Mouse (Mus musculus) C2C12 (cell line): ENCODE results near the gene Pga5. TPM values are rescaled to one million over a fixed set of nuclear protein-coding genes. Genes with fewer than 3 reads are reported as not detected.

Experiments
- H3K27me3 ChIP-seq: one replicate; pipeline ENCODE4 v1.6.1; 2011; ENCODE audit not compliant: control insufficient read depth, insufficient read depth, insufficient read length
- H3K36me3 ChIP-seq: one replicate; pipeline ENCODE4 v1.6.1; 2011; ENCODE audit not compliant: control insufficient read depth, insufficient read depth
- H3K4me3 ChIP-seq: one replicate; pipeline ENCODE4 v1.5.1; 2011; ENCODE audit warnings: mild to moderate bottlenecking, control low read depth; ENCODE audit not compliant: poor library complexity, insufficient read depth, severe bottlenecking
- H3K79me2 ChIP-seq: one replicate; pipeline ENCODE4 v1.6.1; 2011; ENCODE audit not compliant: control insufficient read depth, insufficient read depth
- H3K79me3 ChIP-seq: one replicate; pipeline ENCODE4 v1.6.1; 2011; ENCODE audit warnings: low read depth, control low read depth
- H3ac ChIP-seq: one replicate; pipeline ENCODE3; 2011; ENCODE audit warnings: low read depth; ENCODE audit not compliant: control insufficient read depth, insufficient read length
- CEBPB ChIP-seq: IDR thresholded peaks from one replicate; pipeline ENCODE4 v1.6.1; 2011; ENCODE audit warnings: low read depth, mild to moderate bottlenecking, control low read depth, moderate library complexity
- CTCF ChIP-seq: IDR thresholded peaks from one replicate; pipeline ENCODE4 v1.5.1; 2011; ENCODE audit not compliant: control insufficient read depth, insufficient read depth, insufficient read length
- FOSL1 ChIP-seq: IDR thresholded peaks from one replicate; pipeline ENCODE4 v1.8.0; 2011; ENCODE audit warnings: mild to moderate bottlenecking, low read length; ENCODE audit not compliant: poor library complexity, insufficient read depth, severe bottlenecking
- MAX ChIP-seq: IDR thresholded peaks from one replicate; pipeline ENCODE4 v1.6.1; 2011; ENCODE audit warnings: mild to moderate bottlenecking, control low read depth
- MYOD1 ChIP-seq: IDR thresholded peaks from one replicate; pipeline ENCODE4 v1.6.1; 2011; ENCODE audit warnings: low read depth; ENCODE audit not compliant: control insufficient read depth, insufficient read length
- MYOG ChIP-seq: IDR thresholded peaks from one replicate; pipeline ENCODE4 v1.6.1; 2011; ENCODE audit not compliant: control insufficient read depth, insufficient read length; ENCODE audit errors: extremely low read depth
- USF1 ChIP-seq: IDR thresholded peaks from one replicate; pipeline ENCODE4 v1.6.1; 2011; ENCODE audit warnings: low read depth, mild to moderate bottlenecking, control low read depth, moderate library complexity
- polyA plus RNA-seq: library from polyadenylated mRNA; unstranded; fragments of >200 nt; fragmentation: generic; extraction: Trizol; gene quantifications from one replicate; pipeline ENCODE4 v1.2.1, GENCODE M21; 2012; ENCODE audit warnings: missing spikeins

Gene Pga5
- polyA plus RNA-seq, 1 experiment: not detected

- Histone ChIP-seq H3K27me3 (peaks cover 16% of the 10 kb centered on the region), H3ac (no peak overlapping the region), H3K4me3 (no peak overlapping the region), H3K79me3 (no peaks in the 10 kb centered on the region), H3K36me3 (no peaks in the 10 kb centered on the region), H3K79me2 (no peaks in the 10 kb centered on the region)
- TF ChIP-seq CEBPB (no peak), FOSL1 (no peak), CTCF (no peak), MYOG (no peak), USF1 (no peak)
These were observed 12.8 kb downstream of the Pga5 start for GRCm38 (mm10) chr19:10665093-10665492.

DNA sequence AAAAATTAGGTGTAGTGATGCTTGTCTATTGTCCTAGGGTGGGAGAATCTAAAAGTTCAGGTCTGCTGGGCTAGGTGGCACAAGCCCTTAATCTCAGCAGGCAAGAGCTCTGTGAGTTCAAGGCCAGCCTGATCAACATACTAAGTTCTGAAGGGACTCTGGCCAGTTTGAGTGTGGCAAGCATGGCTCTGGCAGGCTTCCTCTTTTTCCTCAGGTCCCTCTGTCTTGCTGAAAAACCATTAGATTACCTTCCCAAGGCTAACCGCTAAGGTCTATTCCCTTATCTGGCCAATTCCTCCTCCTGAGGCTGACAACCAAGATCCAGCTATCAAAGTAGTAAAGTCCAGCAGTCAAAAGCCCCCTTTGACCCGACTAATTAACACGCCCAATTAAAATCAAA lies 15.2 kb downstream of the Pga5 start:
- Histone ChIP-seq H3K79me2 (no peaks in the 10 kb centered on the region), H3K36me3 (no peaks in the 10 kb centered on the region), H3K27me3 (no peaks in the 10 kb centered on the region), H3K79me3 (no peaks in the 10 kb centered on the region), H3K4me3 (no peak overlapping the region), H3ac (no peak overlapping the region)
- no peak for TF ChIP-seq MYOD1
- TF ChIP-seq USF1: no peak
- TF ChIP-seq FOSL1: no peak
- TF ChIP-seq CTCF: no peak
- TF ChIP-seq CEBPB: no peak
- TF ChIP-seq MAX: no peak
- TF ChIP-seq MYOG: no peak

DNA sequence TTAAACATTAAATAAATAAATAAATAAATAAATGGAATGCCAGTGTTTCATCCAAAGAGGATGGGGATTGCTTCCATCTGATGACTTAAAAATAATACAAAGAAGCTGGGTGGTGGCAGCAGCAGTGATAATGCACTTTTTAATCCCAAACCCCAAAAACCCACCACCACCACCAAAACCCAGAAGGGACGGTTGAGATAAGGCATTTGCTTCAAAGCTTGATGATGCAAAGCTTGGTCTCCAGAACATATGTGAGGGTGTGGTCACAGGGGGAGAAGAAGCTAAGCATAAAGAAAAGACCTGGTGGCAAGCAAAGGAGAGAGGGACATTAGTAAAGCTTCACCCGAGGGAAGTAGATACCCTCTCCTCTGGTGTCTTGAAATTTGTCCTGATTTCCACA lies 16.0 kb downstream of the Pga5 start:
- H3ac ChIP-seq: no peak overlapping the region
- H3K36me3 ChIP-seq: no peaks in the 10 kb centered on the region
- H3K79me3 ChIP-seq: no peaks in the 10 kb centered on the region
- H3K27me3 ChIP-seq: no peaks in the 10 kb centered on the region
- no peak overlapping the region for H3K4me3 ChIP-seq
- H3K79me2 ChIP-seq: no peaks in the 10 kb centered on the region
- TF ChIP-seq CTCF: no peak
- TF ChIP-seq USF1: no peak
- TF ChIP-seq MYOG: no peak
- TF ChIP-seq CEBPB: no peak

GRCm38 (mm10) chr19:10661373-10661772 lies 16.5 kb downstream of the Pga5 start:
- H3K27me3 ChIP-seq: no peaks in the 10 kb centered on the region
- no peaks in the 10 kb centered on the region for H3K36me3 ChIP-seq
- H3K79me3 ChIP-seq: no peaks in the 10 kb centered on the region
- H3ac ChIP-seq: no peak overlapping the region
- H3K4me3 ChIP-seq: no peak overlapping the region
- H3K79me2 ChIP-seq: no peaks in the 10 kb centered on the region
- TF ChIP-seq MYOD1 (no peak), USF1 (no peak), FOSL1 (no peak), MYOG (no peak), CEBPB (no peak), MAX (no peak), CTCF (no peak)

GRCm38 (mm10) chr19:10658406-10658805 lies 19.5 kb downstream of the Pga5 start:
- Histone ChIP-seq H3K36me3 (no peaks in the 10 kb centered on the region), H3K4me3 (no peak overlapping the region), H3K79me2 (no peaks in the 10 kb centered on the region), H3K79me3 (no peaks in the 10 kb centered on the region), H3K27me3 (no peaks in the 10 kb centered on the region), H3ac (no peak overlapping the region)
- TF ChIP-seq MYOG (no peak), CEBPB (no peak), FOSL1 (no peak), MYOD1 (no peak), CTCF (no peak), MAX (no peak), USF1 (no peak)

GRCm38 (mm10) chr19:10657742-10658141 lies 20.1 kb downstream of the Pga5 start:
- TF ChIP-seq USF1 (no peak), CEBPB (no peak), FOSL1 (no peak), MAX (no peak), MYOG (no peak), MYOD1 (no peak), CTCF (no peak)
- Histone ChIP-seq H3K79me2 (no peaks in the 10 kb centered on the region), H3K79me3 (no peaks in the 10 kb centered on the region)

GRCm38 (mm10) chr19:10656058-10656457 lies 21.8 kb downstream of the Pga5 start:
- no peak overlapping the region for H3ac ChIP-seq
- no peaks in the 10 kb centered on the region for H3K79me3 ChIP-seq
- H3K36me3 ChIP-seq: no peaks in the 10 kb centered on the region
- H3K79me2 ChIP-seq: no peaks in the 10 kb centered on the region
- H3K27me3 ChIP-seq: no peaks in the 10 kb centered on the region
- TF ChIP-seq USF1 (no peak), CTCF (no peak), MAX (no peak), FOSL1 (no peak), MYOD1 (no peak), CEBPB (no peak)
- no peak overlapping the region for H3K4me3 ChIP-seq

More at GRCm38 (mm10) chr19:10657742-10658141, 20.1 kb downstream of the Pga5 start:
- H3ac ChIP-seq: no peak overlapping the region
- H3K27me3 ChIP-seq: no peaks in the 10 kb centered on the region
- no peaks in the 10 kb centered on the region for H3K36me3 ChIP-seq
- no peak overlapping the region for H3K4me3 ChIP-seq
